Mouse (Mus musculus): ENCODE results near the gene Irf2bpl. TPM values are rescaled to one million over a fixed set of nuclear protein-coding genes. Genes with fewer than 3 reads are reported as not detected.

Irf2bpl gene
- total RNA-seq, 2 experiments from 2014 or later: 39.7 to 53.2 TPM

- DNase-seq: no peak
Observed at GRCm38 (mm10) chr12:86859924-86860790, 24.4 kb downstream of the Irf2bpl start.

GRCm38 (mm10) chr12:86858983-86859872 is 25.4 kb downstream of the Irf2bpl start:
- DNase-seq: no peak

GRCm38 (mm10) chr12:86858498-86858897 is 26.1 kb downstream of the Irf2bpl start:
- no peak for DNase-seq

GRCm38 (mm10) chr12:86857290-86857689 is 27.3 kb downstream of the Irf2bpl start:
- no peak for DNase-seq

- peak; percentile 73 for DNase-seq
Observed at GRCm38 (mm10) chr12:86855670-86856069, 28.9 kb downstream of the Irf2bpl start.

- no peak for DNase-seq
Observed at GRCm38 (mm10) chr12:86853516-86853915, 31.1 kb downstream of the Irf2bpl start.

- no peak for DNase-seq
Observed at GRCm38 (mm10) chr12:86851313-86851712, 33.3 kb downstream of the Irf2bpl start.

- no peak for DNase-seq
Observed at GRCm38 (mm10) chr12:86850746-86851145, 33.9 kb downstream of the Irf2bpl start.

- no peak for DNase-seq
Observed at GRCm38 (mm10) chr12:86849945-86850626, 34.5 kb downstream of the Irf2bpl start.

- DNase-seq: no peak
Observed at GRCm38 (mm10) chr12:86842866-86843459, 41.6 kb downstream of the Irf2bpl start.

- no peak for DNase-seq
Observed at GRCm38 (mm10) chr12:86840526-86840925, 44.1 kb downstream of the Irf2bpl start.

- DNase-seq: no peak
Observed at GRCm38 (mm10) chr12:86838181-86838580, 46.4 kb downstream of the Irf2bpl start.

GRCm38 (mm10) chr12:86836431-86837047 is 48.1 kb downstream of the Irf2bpl start:
- peak; percentile 93 for DNase-seq

- no peak for DNase-seq
Observed at GRCm38 (mm10) chr12:86835899-86836298, 48.7 kb downstream of the Irf2bpl start.

- peak; percentile 36 for DNase-seq
Observed at GRCm38 (mm10) chr12:86834416-86834772, 50.2 kb downstream of the Irf2bpl start.

GRCm38 (mm10) chr12:86833711-86834415 is 50.7 kb downstream of the Irf2bpl start:
- DNase-seq: peak; percentile 90

GRCm38 (mm10) chr12:86832551-86833182 is 51.9 kb downstream of the Irf2bpl start:
- DNase-seq: no peak

- peak; percentile 83 for DNase-seq
Observed at GRCm38 (mm10) chr12:86831591-86832550, 52.7 kb downstream of the Irf2bpl start.
